Mouse (Mus musculus) liver, embryonic 11.5 days (tissue): Measurements from ENCODE around the gene Fbxl8. TPM values are rescaled to one million over a fixed set of nuclear protein-coding genes. Genes with fewer than 3 reads are reported as not detected.
A peak's percentile ranks its signal among the peaks of the same experiment; 100 is the strongest.

Experiments used
- ATAC-seq: fragments of 200-750 bp; cut with Nextera tagmentation; replicated peaks from 2 replicates; pipeline ENCODE4 v1.8.0; 2017; ENCODE audit warnings: moderate number of reproducible peaks, mild to moderate bottlenecking, moderate TSS enrichment, moderate library complexity; ENCODE audit not compliant: low FRiP score
- DNase-seq: peaks from one replicate; pipeline ENCODE4 v3.0.0-alpha.2; 2017; ENCODE audit warnings: low spot score
- H3K27ac ChIP-seq: fragments of 300-500 bp; sonication (generic); 2 replicates; pipeline ENCODE4 v1.5.1; 2014; ENCODE audit warnings: mild to moderate bottlenecking, low read depth, low read length, control low read depth
- H3K27me3 ChIP-seq: fragments of 300-500 bp; sonication (generic); replicated peaks from 2 replicates; pipeline ENCODE4 v1.6.1; 2014; ENCODE audit warnings: low read length, mixed read lengths; ENCODE audit not compliant: control insufficient read depth, insufficient read depth
- H3K36me3 ChIP-seq: fragments of 300-500 bp; sonication (generic); 2 replicates; pipeline ENCODE4 v1.6.1; 2014; ENCODE audit warnings: mild to moderate bottlenecking, low read length, moderate library complexity, mixed read lengths; ENCODE audit not compliant: control insufficient read depth, insufficient read depth
- H3K4me1 ChIP-seq: fragments of 300-500 bp; sonication (generic); replicated peaks from 2 replicates; pipeline ENCODE4 v1.6.1; 2014; ENCODE audit warnings: low read length, mixed read lengths; ENCODE audit not compliant: control insufficient read depth, insufficient read depth
- H3K4me2 ChIP-seq: fragments of 300-500 bp; sonication (generic); 2 replicates; pipeline ENCODE4 v1.6.1; 2014; ENCODE audit warnings: mild to moderate bottlenecking, control low read depth, moderate library complexity
- H3K4me3 ChIP-seq: fragments of 300-500 bp; sonication (generic); 2 replicates; pipeline ENCODE4 v1.5.1; 2014; ENCODE audit warnings: low read depth, low read length, control low read depth
- H3K9ac ChIP-seq: fragments of 300-500 bp; sonication (generic); 2 replicates; pipeline ENCODE4 v1.6.1; 2014; ENCODE audit warnings: low read depth, low read length, control low read depth
- H3K9me3 ChIP-seq: fragments of 300-500 bp; sonication (generic); 2 replicates; pipeline ENCODE4 v1.6.1; 2016; ENCODE audit warnings: low read length, inconsistent platforms, mixed read lengths; ENCODE audit not compliant: control insufficient read depth
- WGBS: fragments of 180-500 bp; shearing (Covaris S2); extraction: QIAGEN DNeasy Blood & Tissue Kit; methylation state at CpG from one replicate; pipeline ENCODE4 v1.1.7; 2014; 5-methylcytosine and 5-hydroxymethylcytosine counted together
- polyA plus RNA-seq: library from polyadenylated mRNA; unstranded; fragments of >200 nt; fragmentation: Nextera tagmentation; extraction: Ambion mirVana; gene quantifications from 2 replicates; pipeline ENCODE4 v1.2.1, GENCODE M21; 2014

Gene Fbxl8
- polyA plus RNA-seq, 1 experiment from 2014 or later: 2.0 TPM

DNA sequence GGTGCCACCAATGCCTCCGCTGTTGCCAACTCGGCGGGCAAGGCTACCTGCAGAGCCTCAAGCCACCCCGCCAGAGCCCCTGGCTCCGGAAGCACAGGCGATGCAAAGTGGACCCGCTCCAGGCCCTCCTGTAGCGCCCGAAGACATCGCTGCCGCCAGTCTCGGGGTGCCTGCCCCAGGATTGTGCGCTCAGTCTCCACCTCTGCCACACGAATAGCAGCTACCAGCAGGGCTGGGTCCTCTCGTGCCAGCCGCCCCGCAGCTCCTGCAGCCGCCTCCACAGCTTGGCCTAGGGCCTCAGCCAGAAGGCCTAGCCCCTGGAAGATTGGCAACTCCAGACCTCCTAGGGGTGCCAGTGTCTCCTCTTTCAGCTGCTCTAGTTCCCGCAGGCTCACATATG, 29.0 kb downstream of the Fbxl8 start:
- no peak for ATAC-seq
- 72% methylated on average over 19 of the region's 19 CpGs for whole genome bisulfite sequencing
- H3K4me3 ChIP-seq: no peak overlapping the region
- peaks cover 28% of the 10 kb centered on the region for H3K4me1 ChIP-seq
- no peak overlapping the region for H3K9ac ChIP-seq
- H3K27ac ChIP-seq: no peak overlapping the region
- peaks cover 13% of the 10 kb centered on the region for H3K27me3 ChIP-seq
- no peak for DNase-seq
- H3K9me3 ChIP-seq: no peaks in the 10 kb centered on the region
- H3K36me3 ChIP-seq: peaks cover 3% of the 10 kb centered on the region; the same call in 1 of the 2 replicates
- no peak overlapping the region for H3K4me2 ChIP-seq

DNA sequence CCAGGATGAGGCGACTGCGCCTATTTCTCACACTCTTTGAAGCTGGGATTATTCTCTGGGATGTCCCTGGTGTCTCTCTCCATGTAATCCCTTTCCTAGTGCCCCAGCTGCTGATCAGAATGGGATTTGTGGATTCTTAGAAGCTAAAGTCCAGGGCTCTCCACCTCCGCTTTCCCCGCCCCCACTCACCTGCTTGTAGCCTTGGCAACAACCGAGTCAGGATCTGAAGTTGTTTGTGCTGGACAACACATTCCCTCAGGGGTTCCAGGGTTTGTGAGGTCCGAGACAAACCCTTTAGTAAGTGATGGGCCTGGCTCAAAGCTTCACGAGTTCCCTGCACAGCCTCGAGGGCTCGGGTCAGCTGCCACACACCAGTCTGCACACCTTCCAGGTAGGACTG, 30.3 kb downstream of the Fbxl8 start:
- Histone ChIP-seq H3K27me3 (peaks cover 11% of the 10 kb centered on the region), H3K36me3 (peaks cover 9% of the 10 kb centered on the region; the same call in 1 of the 2 replicates), H3K4me3 (peak overlapping the region; percentile 26), H3K9me3 (no peaks in the 10 kb centered on the region), H3K4me1 (peaks cover 30% of the 10 kb centered on the region), H3K27ac (no peak overlapping the region), H3K9ac (peak overlapping the region; percentile 10; the same call in 1 of the 2 replicates), H3K4me2 (peak overlapping the region; percentile 76)
- DNase-seq: no peak
- no peak for ATAC-seq
- WGBS: 73% methylated on average over 9 of the region's 9 CpGs

DNA sequence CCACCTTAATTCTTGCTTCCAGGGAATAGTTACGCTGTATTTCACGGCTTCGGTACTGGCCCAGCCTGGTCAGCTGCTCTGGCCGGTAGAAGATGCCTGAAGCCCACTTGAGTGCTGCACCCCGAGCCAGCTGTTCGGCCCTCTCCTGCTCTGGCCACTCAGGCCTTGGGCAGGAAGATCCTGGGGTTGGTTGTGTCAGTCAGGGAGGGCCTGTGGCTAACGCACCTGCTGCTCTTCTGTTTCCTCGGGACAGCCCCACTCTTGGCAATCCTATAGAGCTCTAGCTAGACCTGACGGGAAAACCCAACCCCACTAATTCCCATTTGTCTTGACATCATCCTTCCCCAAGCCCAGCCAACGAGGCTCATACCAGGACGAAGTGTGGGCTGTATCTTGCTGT, 30.8 kb downstream of the Fbxl8 start:
- Histone ChIP-seq H3K27ac (no peak overlapping the region), H3K4me2 (peak overlapping the region; percentile 76), H3K9ac (peak overlapping the region; percentile 10; the same call in 1 of the 2 replicates), H3K4me3 (peak overlapping the region; percentile 26), H3K4me1 (peaks cover 27% of the 10 kb centered on the region), H3K9me3 (no peaks in the 10 kb centered on the region), H3K27me3 (peaks cover 6% of the 10 kb centered on the region), H3K36me3 (peaks cover 13% of the 10 kb centered on the region; the same call in 1 of the 2 replicates)
- no peak for DNase-seq
- ATAC-seq: no peak
- 67% methylated on average over 11 of the region's 11 CpGs for WGBS

DNA sequence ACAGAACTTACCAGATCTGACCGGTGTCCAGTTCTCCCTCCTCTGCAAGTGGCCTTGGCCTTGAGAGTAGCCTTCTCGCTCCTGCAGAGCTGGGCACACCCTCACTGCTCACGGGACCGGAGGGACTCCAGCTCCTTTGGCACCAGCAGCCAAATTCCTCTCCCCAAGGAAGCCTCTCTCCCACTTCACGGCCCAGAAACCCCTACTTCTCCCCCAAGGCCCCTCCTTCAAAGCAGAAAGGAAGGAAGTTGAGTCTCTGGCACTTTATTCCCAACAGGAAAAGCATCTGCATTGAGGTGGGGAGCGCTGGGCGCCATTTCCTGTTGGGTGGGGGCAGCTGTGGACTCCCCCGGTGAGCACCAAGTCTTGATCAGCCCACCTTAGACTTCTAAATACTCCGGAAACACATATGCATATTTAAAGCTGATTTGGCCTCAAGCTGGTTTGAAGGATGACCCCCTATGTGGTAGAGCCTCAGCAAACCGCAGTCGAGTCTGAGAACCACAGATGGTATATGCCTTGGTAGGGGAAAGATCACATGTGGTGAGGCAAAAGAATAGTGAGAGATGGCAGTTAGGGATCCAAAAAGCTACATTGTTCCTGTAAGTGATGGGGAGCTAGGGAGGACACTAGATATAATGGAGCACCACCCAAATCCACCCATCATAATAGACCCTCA, 31.6 kb downstream of the Fbxl8 start, which contains the start of gene Exoc3l:
Exoc3l (minus strand) TSS at position 207 of the 679 bp plus-strand sequence.
- no peak for DNase-seq
- Histone ChIP-seq H3K27me3 (no peaks in the 10 kb centered on the region), H3K4me3 (peak within 1 kb of the TSS; percentile 99), H3K36me3 (peaks cover 18% of the 10 kb centered on the region), H3K9me3 (no peaks in the 10 kb centered on the region), H3K4me2 (peak within 1 kb of the TSS; percentile 76), H3K4me1 (peaks cover 28% of the 10 kb centered on the region), H3K9ac (peak within 1 kb of the TSS; percentile 97), H3K27ac (0 out of 2 replicates have a peak within 1 kb of the TSS, but pooled peaks have one; percentile 52)
- WGBS: 37% methylated on average over 11 of the region's 11 CpGs
- ATAC-seq: no peak

DNA sequence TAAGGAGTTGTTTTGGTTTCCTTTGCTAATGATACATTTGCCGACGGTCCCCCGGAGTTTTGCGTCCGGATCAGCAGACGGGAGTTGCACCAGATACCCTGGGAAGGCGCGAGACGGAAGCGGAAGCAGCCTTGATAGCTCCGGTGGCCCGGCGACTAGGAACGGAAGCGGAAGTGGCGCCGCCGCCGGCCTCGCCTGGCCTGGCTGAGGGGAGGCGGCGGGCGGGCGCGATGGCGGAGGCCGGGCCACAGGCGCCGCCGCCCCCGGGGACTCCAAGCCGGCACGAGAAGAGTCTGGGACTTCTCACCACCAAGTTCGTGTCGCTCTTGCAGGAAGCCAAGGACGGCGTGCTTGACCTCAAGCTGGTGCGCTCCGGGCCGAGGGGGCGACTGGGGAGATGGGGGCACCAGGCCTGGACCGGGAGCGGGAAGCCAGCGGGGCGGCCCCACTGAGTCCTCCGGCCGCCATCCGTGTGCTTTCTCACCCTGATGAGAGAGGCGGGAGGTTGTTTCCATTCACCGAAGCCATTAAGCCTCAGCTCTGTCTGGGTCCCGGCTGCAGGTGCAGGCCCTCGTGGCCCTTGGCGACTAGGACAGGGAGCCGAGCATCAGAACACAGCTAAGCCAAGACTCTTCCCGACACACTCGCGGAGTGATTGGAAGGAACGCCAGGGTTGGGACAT, 33.2 kb downstream of the Fbxl8 start, which contains the start of gene E2f4:
E2f4 (plus strand) TSS at position 153 of the 682 bp plus-strand sequence.
- peak within 1 kb of the TSS; percentile 97 for H3K9ac ChIP-seq
- ATAC-seq: peak; percentile 81
- peaks cover 34% of the 10 kb centered on the region for H3K36me3 ChIP-seq
- H3K27me3 ChIP-seq: no peaks in the 10 kb centered on the region
- peak within 1 kb of the TSS; percentile 83 for H3K27ac ChIP-seq
- DNase-seq: peak; percentile 94
- H3K4me3 ChIP-seq: peak within 1 kb of the TSS; percentile 99
- H3K4me2 ChIP-seq: peak within 1 kb of the TSS; percentile 76
- WGBS: under 1% methylated on average over 58 of the region's 58 CpGs
- peaks cover 40% of the 10 kb centered on the region for H3K4me1 ChIP-seq
- no peaks in the 10 kb centered on the region for H3K9me3 ChIP-seq

DNA sequence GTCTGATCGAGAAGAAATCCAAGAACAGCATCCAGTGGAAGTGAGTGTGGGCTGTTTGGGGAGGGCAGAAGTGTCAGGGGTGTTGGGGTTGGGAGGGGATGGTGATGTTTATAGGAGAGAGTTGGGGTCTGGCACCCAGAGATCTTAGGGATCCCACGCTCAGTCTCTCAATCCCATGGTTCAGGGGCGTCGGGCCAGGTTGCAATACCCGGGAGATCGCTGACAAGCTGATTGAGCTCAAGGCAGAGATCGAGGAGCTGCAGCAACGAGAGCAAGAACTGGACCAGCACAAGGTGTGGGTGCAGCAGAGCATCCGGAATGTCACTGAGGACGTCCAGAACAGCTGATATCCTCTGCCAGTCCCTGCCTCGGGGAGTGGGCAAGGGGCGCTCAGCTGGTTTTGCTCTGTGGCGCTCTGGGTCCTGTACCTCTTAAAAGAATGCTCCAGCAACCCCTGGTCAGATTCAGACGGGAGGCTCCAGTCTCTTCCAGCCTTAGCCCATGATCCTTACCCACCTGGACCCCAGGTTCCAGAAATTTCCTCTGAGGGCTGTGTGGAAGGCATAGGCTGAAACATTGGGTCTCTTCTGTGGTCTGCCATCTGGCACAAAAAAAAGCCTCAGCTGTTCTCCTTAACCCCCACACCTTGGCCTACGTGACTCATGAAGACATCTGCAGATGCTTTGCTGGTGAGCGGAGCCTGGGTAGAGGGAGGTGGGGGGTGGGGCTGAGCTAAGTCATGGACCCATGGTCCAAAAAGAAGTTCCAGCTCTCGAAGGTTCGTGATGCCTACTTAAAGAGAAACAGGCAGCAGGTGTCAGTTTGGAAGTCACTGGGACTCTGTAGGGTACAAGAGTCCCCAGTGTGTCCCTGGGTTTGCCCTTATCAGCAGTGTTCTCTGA, 34.2 kb downstream of the Fbxl8 start:
- ATAC-seq (no peak), DNase-seq (no peak)
- peaks cover 40% of the 10 kb centered on the region for H3K36me3 ChIP-seq

DNA sequence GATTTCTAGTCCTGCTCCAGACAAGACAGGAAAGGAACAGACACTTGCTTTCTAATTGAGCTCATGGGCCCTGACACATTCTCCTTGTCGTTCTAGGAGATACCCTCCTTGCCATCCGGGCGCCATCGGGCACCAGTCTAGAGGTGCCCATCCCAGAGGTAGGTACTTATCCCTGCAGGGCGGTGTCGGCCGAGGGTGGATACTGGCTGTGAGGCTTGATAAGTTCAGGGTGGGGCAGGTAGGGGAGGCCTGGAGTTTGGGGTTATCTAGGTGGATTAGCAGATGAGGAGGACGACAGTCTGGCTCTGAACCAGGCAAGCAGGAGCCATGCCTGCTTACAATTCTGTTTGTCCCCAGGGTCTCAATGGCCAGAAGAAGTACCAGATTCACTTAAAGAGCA, 35.5 kb downstream of the Fbxl8 start:
- peaks cover 54% of the 10 kb centered on the region for H3K4me1 ChIP-seq
- H3K9ac ChIP-seq: peak overlapping the region; percentile 67
- H3K27me3 ChIP-seq: no peaks in the 10 kb centered on the region
- H3K9me3 ChIP-seq: no peaks in the 10 kb centered on the region
- H3K36me3 ChIP-seq: peaks cover 50% of the 10 kb centered on the region
- peak overlapping the region; percentile 99 for H3K4me3 ChIP-seq
- peak overlapping the region; percentile 83 for H3K27ac ChIP-seq
- DNase-seq (no peak), ATAC-seq (peak; percentile 86)
- H3K4me2 ChIP-seq: peak overlapping the region; percentile 76
- WGBS: 52% methylated on average over 8 of the region's 8 CpGs

More for the DNA sequence above, 34.2 kb downstream of the Fbxl8 start:
- H3K4me2 ChIP-seq: peak overlapping the region; percentile 76
- H3K9ac ChIP-seq: peak overlapping the region; percentile 97
- no peaks in the 10 kb centered on the region for H3K9me3 ChIP-seq
- H3K27me3 ChIP-seq: no peaks in the 10 kb centered on the region
- 38% methylated on average over 18 of the region's 18 CpGs for WGBS
- H3K4me1 ChIP-seq: peaks cover 44% of the 10 kb centered on the region
- H3K4me3 ChIP-seq: peak overlapping the region; percentile 99
- H3K27ac ChIP-seq: peak overlapping the region; percentile 83

DNA sequence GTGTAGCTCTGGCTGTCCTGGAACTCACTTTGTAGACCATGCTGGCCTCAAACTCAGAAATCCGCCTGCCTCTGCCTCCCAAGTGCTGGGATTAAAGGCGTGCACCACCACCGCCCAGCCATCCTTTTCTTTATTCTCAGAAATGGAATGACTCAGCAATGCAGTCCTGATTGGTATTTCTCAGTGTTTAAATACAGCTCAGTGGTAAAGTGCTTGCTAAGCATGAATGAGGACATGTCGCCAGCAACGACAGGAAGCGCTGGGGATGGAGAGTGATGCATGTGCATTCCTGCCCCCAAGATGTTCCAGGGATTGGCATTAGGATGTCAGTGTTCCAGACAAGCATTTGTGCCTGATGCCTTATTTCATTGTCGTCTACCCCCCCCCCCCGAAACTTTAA, 38.9 kb downstream of the Fbxl8 start:
- Histone ChIP-seq H3K9ac (no peak overlapping the region), H3K4me1 (peaks cover 56% of the 10 kb centered on the region), H3K36me3 (peaks cover 58% of the 10 kb centered on the region), H3K27ac (no peak overlapping the region), H3K9me3 (no peaks in the 10 kb centered on the region), H3K4me2 (no peak overlapping the region), H3K4me3 (no peak overlapping the region), H3K27me3 (no peaks in the 10 kb centered on the region)
- DNase-seq (no peak), ATAC-seq (no peak)
- WGBS: 76% methylated on average over 8 of the region's 8 CpGs
